Mouse (Mus musculus) embryo, embryonic 10 days (tissue): Measurements from ENCODE around the gene Hsd11b2.

Experiments
- DNase-seq: peaks from one replicate; pipeline ENCODE4 v3.0.0-alpha.2; 2015; ENCODE audit warnings: low spot score

The Hsd11b2 gene

GRCm38 (mm10) chr8:105518436-105519313 lies at the start of gene Hsd11b2:
Hsd11b2 (plus strand) TSS chr8:105518755.
- DNase-seq: peak; percentile 57

- peak; percentile 76 for DNase-seq
Observed at GRCm38 (mm10) chr8:105469041-105469695, 49.4 kb upstream of the Hsd11b2 start.

GRCm38 (mm10) chr8:105469816-105470215 lies 48.7 kb upstream of the Hsd11b2 start:
- DNase-seq: no peak

GRCm38 (mm10) chr8:105470262-105470661 lies 48.3 kb upstream of the Hsd11b2 start:
- no peak for DNase-seq

GRCm38 (mm10) chr8:105470681-105471313 lies 47.8 kb upstream of the Hsd11b2 start:
- DNase-seq: no peak

GRCm38 (mm10) chr8:105471314-105472015 lies 47.1 kb upstream of the Hsd11b2 start, which contains the start of gene Tppp3:
Tppp3 (minus strand) TSS chr8:105471526.
- peak; percentile 98 for DNase-seq

GRCm38 (mm10) chr8:105472414-105472932 lies 46.1 kb upstream of the Hsd11b2 start:
- DNase-seq: no peak

- no peak for DNase-seq
Observed at GRCm38 (mm10) chr8:105472983-105473382, 45.6 kb upstream of the Hsd11b2 start.

GRCm38 (mm10) chr8:105473816-105474606 lies 44.5 kb upstream of the Hsd11b2 start:
- peak; percentile 84 for DNase-seq

GRCm38 (mm10) chr8:105474680-105475079 lies 43.9 kb upstream of the Hsd11b2 start:
- DNase-seq: no peak

- no peak for DNase-seq
Observed at GRCm38 (mm10) chr8:105475254-105475653, 43.3 kb upstream of the Hsd11b2 start.

- DNase-seq: no peak
Observed at GRCm38 (mm10) chr8:105475742-105476141, 42.8 kb upstream of the Hsd11b2 start.

GRCm38 (mm10) chr8:105476161-105476560 lies 42.4 kb upstream of the Hsd11b2 start:
- DNase-seq: no peak

- DNase-seq: peak; percentile 88
Observed at GRCm38 (mm10) chr8:105476628-105477413, 41.7 kb upstream of the Hsd11b2 start.

- no peak for DNase-seq
Observed at GRCm38 (mm10) chr8:105477792-105478191, 40.8 kb upstream of the Hsd11b2 start.

- peak; percentile 45 for DNase-seq
Observed at GRCm38 (mm10) chr8:105481013-105481412, 37.5 kb upstream of the Hsd11b2 start.

- peak; percentile 64 for DNase-seq
Observed at GRCm38 (mm10) chr8:105481453-105481852, 37.1 kb upstream of the Hsd11b2 start.

- no peak for DNase-seq
Observed at GRCm38 (mm10) chr8:105482123-105482522, 36.4 kb upstream of the Hsd11b2 start.

- peak; percentile 81 for DNase-seq
Observed at GRCm38 (mm10) chr8:105483212-105484029, 35.1 kb upstream of the Hsd11b2 start.
